Mouse (Mus musculus) mature B cell (primary cell): ENCODE measurements at regions not wholly inside any gene's neighbourhood (a gene's known extent, or its start where the extent isn't known, plus 50 kb on each side); places are given as distances from the start of the nearest gene placed in this dataset.

Experiments used
- in situ Hi-C: fragments of 300-500 bp; cut with MboI; formaldehyde crosslinking; loops from 2 replicates; pipeline ENCODE4 v1.14.3; 2019

- in situ Hi-C loops, result no loop called here
Observed at GRCm38 (mm10) chr6:127341604-127342003, 105.0 kb upstream of the Parp11 start.

GRCm38 (mm10) chr6:127348770-127349409 is 97.8 kb upstream of the Parp11 start:
- in situ Hi-C loops, result no loop called here

GRCm38 (mm10) chr6:127349479-127350110 is 97.0 kb upstream of the Parp11 start:
- in situ Hi-C loops, result no loop called here

GRCm38 (mm10) chr6:127351691-127352090 is 94.9 kb upstream of the Parp11 start:
- in situ Hi-C loops, result no loop called here

- in situ Hi-C loops, result no loop called here
Observed at GRCm38 (mm10) chr6:127355112-127355511, 91.5 kb upstream of the Parp11 start.

GRCm38 (mm10) chr6:127356442-127356841 is 90.2 kb upstream of the Parp11 start:
- in situ Hi-C loops, result no loop called here

GRCm38 (mm10) chr6:127358805-127359204 is 87.8 kb upstream of the Parp11 start:
- in situ Hi-C loops, result no loop called here

GRCm38 (mm10) chr6:127359391-127359874 is 87.2 kb upstream of the Parp11 start:
- in situ Hi-C loops, result no loop called here

- in situ Hi-C loops, result loop anchor here (5.0 kb wide), 1 partner anchor 215 kb away; no protein-coding TSS in a partner anchor
Observed at GRCm38 (mm10) chr6:127362166-127362565, 84.5 kb upstream of the Parp11 start.

- in situ Hi-C loops, result loop anchor here (5.0 kb wide), 1 partner anchor 216 kb away; no protein-coding TSS in a partner anchor
Observed at GRCm38 (mm10) chr6:127362966-127363752, 83.5 kb upstream of the Parp11 start.

GRCm38 (mm10) chr6:127363871-127364590 is 82.6 kb upstream of the Parp11 start:
- in situ Hi-C loops, result loop anchor here (5.0 kb wide), 1 partner anchor 217 kb away; no protein-coding TSS in a partner anchor

GRCm38 (mm10) chr6:127364591-127365187 is 82.0 kb upstream of the Parp11 start:
- in situ Hi-C loops, result loop anchor here (5.0 kb wide), 1 partner anchor 217 kb away; no protein-coding TSS in a partner anchor

GRCm38 (mm10) chr6:127365246-127365645 is 81.4 kb upstream of the Parp11 start:
- in situ Hi-C loops, result no loop called here

GRCm38 (mm10) chr6:127365651-127366050 is 81.0 kb upstream of the Parp11 start:
- in situ Hi-C loops, result no loop called here

GRCm38 (mm10) chr6:127373052-127373451 is 73.6 kb upstream of the Parp11 start:
- in situ Hi-C loops, result no loop called here

- in situ Hi-C loops, result no loop called here
Observed at GRCm38 (mm10) chr6:127373797-127374463, 72.7 kb upstream of the Parp11 start.

GRCm38 (mm10) chr6:127374464-127375143 is 72.0 kb upstream of the Parp11 start:
- in situ Hi-C loops, result no loop called here

- in situ Hi-C loops, result no loop called here
Observed at GRCm38 (mm10) chr6:127375144-127375529, 71.5 kb upstream of the Parp11 start.

GRCm38 (mm10) chr6:127375711-127376199 is 70.9 kb upstream of the Parp11 start:
- in situ Hi-C loops, result no loop called here

- in situ Hi-C loops, result no loop called here
Observed at GRCm38 (mm10) chr6:127378701-127379100, 67.9 kb upstream of the Parp11 start.
